Mouse (Mus musculus) heart, postnatal 0 days (tissue): ENCODE results near the gene Ttc7b.

Experiments used
- CTCF ChIP-seq: IDR thresholded peaks from 2 replicates; pipeline ENCODE4 v1.5.1; 2016; ENCODE audit warnings: antibody characterized with exemption, control low read depth, low read depth
- EP300 ChIP-seq: IDR thresholded peaks from 2 replicates; pipeline ENCODE4 v1.6.1; 2016; ENCODE audit warnings: antibody characterized with exemption, low read depth

DNA sequence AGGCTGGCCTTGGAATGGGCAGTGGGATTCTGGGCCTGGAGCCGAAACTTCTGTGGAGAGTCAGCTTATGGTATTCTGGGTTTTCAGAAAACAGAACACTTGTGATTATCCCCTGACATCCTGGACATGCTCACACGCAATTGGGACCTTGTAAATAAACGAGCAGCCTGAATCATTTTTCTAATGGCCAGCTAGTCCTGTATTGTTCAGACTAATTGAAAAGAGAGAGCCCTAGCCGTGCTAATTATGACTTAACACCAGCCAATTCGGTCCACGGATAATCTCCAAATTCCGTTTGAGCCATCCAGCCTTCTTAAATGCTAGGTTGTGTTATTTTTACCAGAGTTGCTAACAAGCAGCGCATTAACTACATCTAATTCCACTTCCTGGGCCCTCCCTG, 112.5 kb downstream of the Ttc7b start:
- TF ChIP-seq CTCF (no peak), EP300 (no peak)
